Mouse (Mus musculus) megakaryocyte progenitor cell, adult 5-6 weeks (primary cell): ENCODE measurements around the gene H2-M10.3. TPM values are rescaled to one million over a fixed set of nuclear protein-coding genes. Genes with fewer than 3 reads are reported as not detected.
A peak's percentile ranks its signal among the peaks of the same experiment; 100 is the strongest.
"Not testable (repeated sequence)": the region's sequence is repeated elsewhere in the genome, so short reads cannot be mapped to it uniquely, and the experiment has no call there.

Experiments
- ATAC-seq: replicated peaks from 2 replicates; pipeline ENCODE4 v1.8.0; 2016; ENCODE audit warnings: mild to moderate bottlenecking, moderate TSS enrichment, inconsistent platforms; ENCODE audit not compliant: poor library complexity
- total RNA-seq, 2 experiments: library from RNA; stranded (forward) in 1 of 2; stranded (reverse) in 1 of 2; fragments of 157-497, 149-512 nt in 1 of 2; fragments of 200-1000 nt in 1 of 2; gene quantifications; 2 replicates each; pipeline versions ENCODE4 v1.2.3 to v1.2.4; 2015 to 2017

H2-M10.3 gene
- not detected in 2 replicates for total RNA-seq (2015)
- not detected in 2 replicates for total RNA-seq (2017)

DNA sequence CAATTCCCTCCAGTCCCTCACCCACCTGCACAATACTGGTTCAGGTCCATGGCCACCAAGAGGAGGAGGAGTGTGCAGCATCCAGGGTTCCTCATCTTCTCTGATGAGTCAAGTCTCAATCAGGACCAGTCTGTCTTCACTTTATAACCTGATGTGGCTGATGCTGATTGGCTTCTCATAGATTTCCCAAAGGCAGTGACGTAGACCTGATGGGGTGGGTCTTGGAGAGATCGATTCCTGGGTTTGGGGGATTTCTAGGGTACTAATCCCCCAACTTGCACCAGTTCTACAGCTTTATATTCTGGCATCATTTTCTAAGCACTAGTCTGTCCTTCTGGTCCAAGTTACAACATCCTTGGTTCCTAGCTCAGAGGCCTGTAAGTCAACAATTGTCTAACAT is at the start of gene H2-M10.3:
Gene H2-M10.3 (minus strand): TSS at position 101 of the 400 bp plus-strand sequence.
- ATAC-seq, result not testable (repeated sequence)

DNA sequence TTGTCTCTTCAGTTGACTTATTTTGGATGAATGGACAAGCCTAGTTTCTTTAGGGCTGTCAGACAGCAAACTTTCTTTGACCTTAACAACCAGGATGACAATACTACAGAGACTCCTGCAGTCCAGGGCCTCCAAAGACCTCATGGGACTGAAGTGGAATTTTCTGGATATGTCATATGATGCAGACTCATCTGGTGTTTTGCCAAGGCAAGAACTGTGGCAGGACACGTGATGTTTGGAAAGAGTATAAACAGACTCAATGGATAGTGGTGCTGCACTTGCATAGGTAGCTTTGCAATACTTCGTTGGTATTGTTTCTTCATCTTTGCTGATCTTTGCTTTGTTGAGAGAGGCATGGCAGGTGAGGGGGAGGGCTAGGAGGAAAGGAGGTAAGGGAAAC is 49.2 kb upstream of the H2-M10.3 start:
- no peak for ATAC-seq

- peak; percentile 48; the same call in 1 of the 2 replicates for ATAC-seq
Observed at GRCm38 (mm10) chr17:36415407-36415806, 47.2 kb upstream of the H2-M10.3 start.

DNA sequence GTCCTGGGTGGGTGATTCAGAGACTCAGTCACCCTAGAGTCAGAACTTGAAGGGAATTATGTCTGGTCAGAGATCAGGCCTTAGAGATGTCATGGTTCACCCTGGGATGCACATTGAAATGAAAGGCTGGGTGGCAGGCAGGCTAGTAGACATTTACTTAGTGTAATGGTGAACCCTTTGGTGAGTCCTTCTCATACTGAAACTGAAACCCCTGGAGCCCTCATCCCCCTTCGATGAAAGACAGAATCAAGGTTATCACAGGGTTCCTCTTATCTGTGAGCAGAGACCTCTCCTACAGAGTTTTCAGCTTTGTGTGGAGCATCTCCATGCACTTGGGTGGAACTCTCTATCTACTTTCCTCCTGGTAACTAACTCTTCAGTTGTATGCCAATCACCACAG is 46.1 kb upstream of the H2-M10.3 start:
- ATAC-seq, result no peak

DNA sequence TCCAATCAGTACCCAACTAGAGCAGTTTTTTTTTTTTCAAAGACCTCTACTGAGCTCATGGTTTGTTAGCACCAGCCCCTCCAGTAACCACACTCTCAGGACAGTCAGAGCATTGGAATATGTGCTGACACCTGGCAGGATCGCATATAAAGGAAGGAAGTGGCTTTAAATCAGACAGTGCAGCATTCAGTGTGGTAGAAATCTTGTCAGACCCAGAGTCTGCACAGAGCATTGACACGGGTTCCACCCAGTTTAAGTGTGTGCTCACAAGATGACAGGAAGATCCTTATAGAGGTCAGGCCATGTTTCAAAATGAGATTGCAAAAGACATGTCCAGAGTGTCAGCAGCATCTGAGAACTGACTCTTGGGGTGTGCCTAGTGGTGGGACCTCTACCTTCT is 21.7 kb upstream of the H2-M10.3 start:
- ATAC-seq, result peak; percentile 58

- ATAC-seq, result not testable (repeated sequence)
Observed at GRCm38 (mm10) chr17:36362404-36362803, 5.8 kb downstream of the H2-M10.3 start.

DNA sequence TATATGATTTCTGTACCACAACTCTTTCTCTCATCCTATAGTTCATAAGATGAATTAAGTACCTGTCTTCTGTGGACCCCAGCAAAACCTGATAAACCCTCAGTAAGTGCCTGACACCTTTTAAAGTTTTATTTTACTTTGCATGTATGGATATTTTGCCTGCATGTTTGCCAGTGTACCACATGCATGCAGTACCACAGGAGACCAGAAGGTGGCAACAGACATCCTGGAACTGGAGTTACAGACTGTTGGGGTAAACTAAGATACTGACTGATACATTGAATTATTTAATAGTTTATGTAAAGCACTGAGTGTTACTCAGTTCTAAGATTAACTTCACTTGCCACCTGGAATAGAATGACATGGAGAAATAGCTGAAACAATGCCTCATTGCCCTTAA is 10.7 kb downstream of the H2-M10.3 start:
- ATAC-seq, result peak; percentile 75

DNA sequence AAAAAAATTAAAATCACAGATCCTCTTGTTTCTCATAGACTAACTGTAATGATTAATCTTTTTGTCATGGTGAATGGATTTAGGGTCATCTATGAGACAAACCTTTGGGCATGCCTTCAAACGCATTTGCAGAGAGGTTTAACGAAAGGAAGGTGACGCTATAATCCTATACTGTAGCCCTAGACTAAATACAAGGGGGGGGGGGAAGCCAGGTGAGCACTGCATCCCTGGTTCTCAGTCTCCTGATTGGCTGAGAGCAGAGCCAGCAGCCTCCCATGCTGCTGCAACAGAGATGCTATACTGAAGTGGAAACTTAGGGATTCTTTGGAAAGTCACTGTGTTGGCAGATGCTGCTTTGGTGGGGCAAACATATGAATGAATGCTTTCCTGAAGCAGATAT is 12.5 kb downstream of the H2-M10.3 start:
- no peak for ATAC-seq

DNA sequence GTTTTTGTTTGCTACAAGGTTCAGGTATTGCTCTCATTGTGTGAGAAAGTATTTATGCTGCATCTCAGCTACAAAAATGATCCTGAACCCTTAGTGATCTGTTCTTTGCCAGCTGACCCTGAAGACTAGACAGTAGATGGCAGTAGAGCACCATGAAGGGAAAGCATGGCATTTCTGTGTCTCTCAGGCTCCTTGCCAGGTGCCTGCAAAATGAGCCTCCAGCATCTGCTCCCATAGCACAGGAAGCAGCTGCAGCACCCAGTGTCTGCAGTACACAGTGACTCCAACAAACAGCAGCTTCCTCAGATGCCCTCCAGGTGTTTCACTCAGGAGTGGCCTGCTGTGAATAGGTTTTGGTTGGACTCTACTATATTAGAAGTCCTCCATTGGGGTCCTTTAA is 12.9 kb downstream of the H2-M10.3 start:
- peak; percentile 76; the same call in 1 of the 2 replicates for ATAC-seq

DNA sequence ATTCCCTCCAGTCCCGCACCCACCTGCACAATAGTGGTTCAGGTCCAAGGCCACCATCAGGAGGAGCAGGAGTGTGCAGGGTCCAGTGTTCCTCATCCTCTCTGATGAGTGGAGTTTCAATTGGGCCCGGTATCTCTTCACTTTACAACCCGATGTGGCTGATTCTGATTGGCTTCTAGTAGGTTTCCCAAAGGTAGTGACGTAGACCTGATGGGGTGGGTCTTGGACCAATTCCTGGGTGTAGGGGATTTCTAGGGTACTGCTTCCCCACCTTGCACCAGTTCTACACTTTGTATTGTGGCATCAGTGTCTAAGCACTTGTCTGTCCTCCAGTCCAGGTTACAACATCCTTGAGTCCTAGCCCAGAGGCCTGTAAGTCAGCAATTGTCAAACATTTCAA is 42.2 kb downstream of the H2-M10.3 start, which contains the start of gene H2-M10.1:
Gene H2-M10.1 (minus strand): TSS at position 101 of the 400 bp plus-strand sequence.
- no peak for ATAC-seq

DNA sequence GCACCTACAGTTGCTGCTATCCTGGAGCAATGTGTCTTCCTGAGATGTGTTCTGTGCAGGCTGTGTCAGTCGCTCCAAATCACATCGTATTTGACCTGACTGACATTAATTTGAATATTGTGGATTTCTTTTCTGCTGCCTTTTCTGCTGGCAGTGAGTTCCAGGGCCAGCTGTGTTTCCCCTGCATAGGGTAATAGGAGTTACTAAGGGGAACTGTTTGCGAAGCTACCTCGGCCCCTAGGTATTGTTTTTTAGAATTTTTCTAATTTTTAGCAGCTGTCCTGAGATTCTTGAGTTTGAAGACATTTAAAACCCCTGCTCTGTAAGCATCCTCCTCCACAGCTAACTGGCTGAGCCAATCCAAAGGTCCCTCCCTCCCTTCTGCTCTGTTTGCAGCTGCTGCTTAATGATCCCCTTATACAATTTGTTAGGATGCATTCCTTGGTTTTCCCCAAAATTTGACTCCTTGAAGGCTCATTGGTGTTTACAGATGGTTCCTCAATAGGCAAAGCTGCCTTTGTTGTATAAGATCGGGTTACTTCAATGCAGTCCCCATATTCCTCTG is 52.4 kb downstream of the H2-M10.3 start:
- no peak for ATAC-seq

GRCm38 (mm10) chr17:36315041-36315688 is 53.1 kb downstream of the H2-M10.3 start:
- ATAC-seq, result peak; percentile 93

Other genes with a start within 250 kb of the H2-M10.3 start
- gene Gm19684, start 246.7 kb downstream of the H2-M10.3 start, total RNA-seq (2015), result 0.35 and 0.71 TPM in 2 replicates
- not detected in 2 replicates for gene Gm19684, start 246.7 kb downstream of the H2-M10.3 start, total RNA-seq (2017)
- gene Gm7030, start 239.0 kb downstream of the H2-M10.3 start, total RNA-seq (2015), result not detected in 2 replicates
- gene Gm7030, start 239.0 kb downstream of the H2-M10.3 start, total RNA-seq (2017), result not detected in 2 replicates
- not detected in 2 replicates for gene Gm8909, start 199.9 kb downstream of the H2-M10.3 start, total RNA-seq (2015)
- not detected in 2 replicates for gene Gm8909, start 199.9 kb downstream of the H2-M10.3 start, total RNA-seq (2017)
- not detected in 2 replicates for gene H2-T3, start 178.1 kb downstream of the H2-M10.3 start, total RNA-seq (2015)
- gene H2-T3, start 178.1 kb downstream of the H2-M10.3 start, total RNA-seq (2017), result not detected in 2 replicates
- 48.6 and 56.3 TPM in 2 replicates for gene Rpp21, start 110.3 kb downstream of the H2-M10.3 start, total RNA-seq (2015)
- gene Rpp21, start 110.3 kb downstream of the H2-M10.3 start, total RNA-seq (2017), result 25.9 and 50.6 TPM in 2 replicates
- 13.2 and 14.1 TPM in 2 replicates for gene Trim39, start 96.2 kb downstream of the H2-M10.3 start, total RNA-seq (2015)
- gene Trim39, start 96.2 kb downstream of the H2-M10.3 start, total RNA-seq (2017), result 15.3 and 16.3 TPM in 2 replicates
- gene H2-M10.2, start 81.9 kb downstream of the H2-M10.3 start, total RNA-seq (2015), result not detected in 2 replicates
- gene H2-M10.2, start 81.9 kb downstream of the H2-M10.3 start, total RNA-seq (2017), result not detected in 2 replicates
- gene H2-M10.1, start 42.3 kb downstream of the H2-M10.3 start, total RNA-seq (2015), result not detected in 2 replicates
- gene H2-M10.1, start 42.3 kb downstream of the H2-M10.3 start, total RNA-seq (2017), result not detected in 2 replicates
- gene H2-M10.4, start 93.9 kb upstream of the H2-M10.3 start, total RNA-seq (2015), result not detected in 2 replicates
- not detected in 2 replicates for gene H2-M10.4, start 93.9 kb upstream of the H2-M10.3 start, total RNA-seq (2017)
- not detected in 2 replicates for gene H2-M11, start 178.7 kb upstream of the H2-M10.3 start, total RNA-seq (2015)
- not detected in 2 replicates for gene H2-M11, start 178.7 kb upstream of the H2-M10.3 start, total RNA-seq (2017)